Mouse (Mus musculus) brain, embryonic 14.5 days (tissue): ENCODE results near the gene Sele. TPM values are rescaled to one million over a fixed set of nuclear protein-coding genes. Genes with fewer than 3 reads are reported as not detected.
"Not testable (repeated sequence)": the region's sequence is repeated elsewhere in the genome, so short reads cannot be mapped to it uniquely, and the experiment has no call there.

ENCODE experiments used
- DNase-seq: peaks from one replicate; pipeline ENCODE4 v3.0.0-alpha.2; 2011; ENCODE audit warnings: low read depth
- CTCF ChIP-seq: fragments of 200-500 bp; IDR thresholded peaks from 2 replicates; pipeline ENCODE4 v1.5.1; 2012; ENCODE audit warnings: inconsistent platforms, mild to moderate bottlenecking, moderate library complexity, borderline replicate concordance; ENCODE audit not compliant: insufficient read depth, insufficient read length; ENCODE audit errors: extremely low read depth
- POLR2A ChIP-seq: fragments of 200-500 bp; IDR thresholded peaks from 2 replicates; pipeline ENCODE4 v1.6.1; 2012; ENCODE audit warnings: mild to moderate bottlenecking, inconsistent platforms, borderline replicate concordance; ENCODE audit not compliant: poor library complexity, insufficient read depth, insufficient read length, severe bottlenecking; ENCODE audit errors: extremely low read depth
- polyA plus RNA-seq: library from polyadenylated mRNA; depleted of rRNA; stranded (reverse); fragments of >200 nt; gene quantifications from 2 replicates; pipeline ENCODE4 v1.2.3, GENCODE M21; 2012; rRNA removed

The Sele gene
- 0.03 and 0.05 TPM in 2 replicates for polyA plus RNA-seq

GRCm38 (mm10) chr1:164047934-164048333 is at the start of gene Sele:
Gene Sele (plus strand): TSS chr1:164048234.
- no peak for DNase-seq
- TF ChIP-seq POLR2A (no peak), CTCF (no peak)

GRCm38 (mm10) chr1:164001831-164002452 is 46.1 kb upstream of the Sele start:
- DNase-seq, result no peak
- TF ChIP-seq CTCF, result no peak
- TF ChIP-seq POLR2A, result no peak

GRCm38 (mm10) chr1:164004311-164004710 is 43.7 kb upstream of the Sele start:
- TF ChIP-seq POLR2A (no peak), CTCF (no peak)
- no peak for DNase-seq

- DNase-seq, result peak; percentile 42
- no peak for TF ChIP-seq POLR2A
- TF ChIP-seq CTCF, result peak; percentile 43; the same call in 1 of the 2 replicates
Observed at GRCm38 (mm10) chr1:164009235-164009634, 38.8 kb upstream of the Sele start.

GRCm38 (mm10) chr1:164014616-164015015 is 33.4 kb upstream of the Sele start:
- TF ChIP-seq POLR2A (no peak), CTCF (no peak)
- DNase-seq, result no peak

GRCm38 (mm10) chr1:164018221-164018896 is 29.7 kb upstream of the Sele start:
- TF ChIP-seq CTCF (no peak), POLR2A (no peak)

GRCm38 (mm10) chr1:164019789-164020188 is 28.2 kb upstream of the Sele start:
- TF ChIP-seq POLR2A (no peak), CTCF (no peak)
- DNase-seq, result no peak

More at GRCm38 (mm10) chr1:164018221-164018896, 29.7 kb upstream of the Sele start:
- DNase-seq, result no peak

- DNase-seq, result not testable (repeated sequence)
Observed at GRCm38 (mm10) chr1:164020746-164021145, 27.3 kb upstream of the Sele start.

- not testable (repeated sequence) for DNase-seq
Observed at GRCm38 (mm10) chr1:164022106-164022505, 25.9 kb upstream of the Sele start.

- no peak for DNase-seq
- no peak for TF ChIP-seq CTCF
- no peak for TF ChIP-seq POLR2A
Observed at GRCm38 (mm10) chr1:164025685-164026084, 22.3 kb upstream of the Sele start.

- TF ChIP-seq CTCF (no peak), POLR2A (no peak)
- DNase-seq, result no peak
Observed at GRCm38 (mm10) chr1:164027416-164027815, 20.6 kb upstream of the Sele start.

GRCm38 (mm10) chr1:164040385-164041135 is 7.5 kb upstream of the Sele start:
- TF ChIP-seq POLR2A (no peak), CTCF (no peak)
- DNase-seq, result peak; percentile 9
